Mouse (Mus musculus) myocyte (in vitro differentiated cells): ENCODE results near the gene Cavin3.
"Not testable (repeated sequence)": the region's sequence is repeated elsewhere in the genome, so short reads cannot be mapped to it uniquely, and the experiment has no call there.

Experiments used
- CEBPB ChIP-seq: IDR thresholded peaks from 2 replicates; pipeline ENCODE4 v1.6.1; 2011; ENCODE audit warnings: mild to moderate bottlenecking, moderate library complexity; ENCODE audit not compliant: poor library complexity, insufficient read depth, severe bottlenecking
- E2F4 ChIP-seq: IDR thresholded peaks from one replicate; pipeline ENCODE4 v1.6.1; 2011; ENCODE audit warnings: mild to moderate bottlenecking, control low read depth, moderate library complexity; ENCODE audit not compliant: insufficient read depth
- MAX ChIP-seq: IDR thresholded peaks from one replicate; pipeline ENCODE4 v1.6.1; 2011; ENCODE audit warnings: low read depth, mild to moderate bottlenecking, control low read depth
- MYOD1 ChIP-seq, 3 experiments: IDR thresholded peaks; one replicate each; pipeline ENCODE4 v1.6.1; 2011; ENCODE audit warnings: control low read depth in 2 of 3, low read depth in 2 of 3, mild to moderate bottlenecking in 2 of 3, moderate library complexity in 1 of 3; ENCODE audit not compliant: insufficient read length in 2 of 3, control insufficient read depth in 1 of 3
- MYOG ChIP-seq, 3 experiments: IDR thresholded peaks; one replicate each; pipeline ENCODE4 v1.6.1; 2011; ENCODE audit warnings: control low read depth in 2 of 3, low read depth in 2 of 3, mild to moderate bottlenecking in 2 of 3; ENCODE audit not compliant: insufficient read length in 2 of 3, control insufficient read depth in 1 of 3, insufficient read depth in 1 of 3
- POLR2A ChIP-seq: IDR thresholded peaks from one replicate; pipeline ENCODE4 v1.6.1; 2011; ENCODE audit warnings: low read depth, mild to moderate bottlenecking, control low read depth, moderate library complexity; ENCODE audit not compliant: insufficient read length
- POLR2AphosphoS2 ChIP-seq: IDR thresholded peaks from one replicate; pipeline ENCODE4 v1.6.1; 2011; ENCODE audit warnings: low read depth, control low read depth; ENCODE audit not compliant: insufficient read length
- REST ChIP-seq: IDR thresholded peaks from one replicate; pipeline ENCODE4 v1.6.1; 2011; ENCODE audit warnings: mild to moderate bottlenecking, control low read depth, moderate library complexity; ENCODE audit not compliant: insufficient read depth, insufficient read length
- TCF12 ChIP-seq: IDR thresholded peaks from one replicate; pipeline ENCODE4 v1.6.1; 2011; ENCODE audit warnings: mild to moderate bottlenecking, control low read depth; ENCODE audit not compliant: poor library complexity, insufficient read depth, severe bottlenecking
- TCF3 ChIP-seq: IDR thresholded peaks from one replicate; pipeline ENCODE4 v1.6.1; 2011; ENCODE audit warnings: low read depth, control low read depth; ENCODE audit not compliant: insufficient read length
- USF1 ChIP-seq: IDR thresholded peaks from one replicate; pipeline ENCODE4 v1.6.1; 2011; ENCODE audit warnings: low read depth, mild to moderate bottlenecking, control low read depth, moderate library complexity

- TF ChIP-seq MAX; E2F4; POLR2A; POLR2AphosphoS2; MYOD1 (IDR thresholded peaks at IDR 0.05; ENCODE audit: control insufficient read depth in 1 of 3, insufficient read length in 2 of 3, low read depth in 2 of 3); MYOG (IDR thresholded peaks at IDR 0.05; ENCODE audit: control insufficient read depth in 1 of 3, insufficient read depth in 1 of 3, insufficient read length in 2 of 3, low read depth in 2 of 3); USF1; REST; TCF12; CEBPB; TCF3: not testable (repeated sequence)
Measured at GRCm38 (mm10) chr7:105453345-105453744, 28.8 kb downstream of the Cavin3 start.
